Mouse (Mus musculus): ENCODE measurements around the gene AY761184.
"Not testable (repeated sequence)": the region's sequence is repeated elsewhere in the genome, so short reads cannot be mapped to it uniquely, and the experiment has no call there.

Gene AY761184

DNA sequence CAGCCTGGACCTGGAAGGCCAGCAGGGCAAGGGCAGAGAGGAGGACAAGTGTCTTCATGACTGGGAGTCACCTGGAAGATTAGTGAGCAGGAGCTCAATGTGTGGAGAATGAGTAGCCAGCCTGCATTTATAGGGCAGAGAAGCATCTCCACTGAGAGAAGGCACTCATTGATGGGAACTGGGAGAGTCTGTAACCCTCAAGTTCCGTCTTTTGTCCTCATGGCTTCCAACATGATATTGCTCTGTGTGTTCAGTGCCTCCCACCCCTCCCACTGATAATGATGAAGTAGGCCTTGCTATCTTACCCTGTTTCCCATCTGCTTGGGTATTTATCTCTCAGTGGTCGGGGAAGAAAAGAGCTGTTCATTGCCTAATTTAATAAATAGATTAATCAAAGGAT is at the start of gene AY761184:
Gene AY761184, minus strand, starts transcription at position 101 of the 400 bp plus-strand sequence.
- DNase-seq, result not testable (repeated sequence)

DNA sequence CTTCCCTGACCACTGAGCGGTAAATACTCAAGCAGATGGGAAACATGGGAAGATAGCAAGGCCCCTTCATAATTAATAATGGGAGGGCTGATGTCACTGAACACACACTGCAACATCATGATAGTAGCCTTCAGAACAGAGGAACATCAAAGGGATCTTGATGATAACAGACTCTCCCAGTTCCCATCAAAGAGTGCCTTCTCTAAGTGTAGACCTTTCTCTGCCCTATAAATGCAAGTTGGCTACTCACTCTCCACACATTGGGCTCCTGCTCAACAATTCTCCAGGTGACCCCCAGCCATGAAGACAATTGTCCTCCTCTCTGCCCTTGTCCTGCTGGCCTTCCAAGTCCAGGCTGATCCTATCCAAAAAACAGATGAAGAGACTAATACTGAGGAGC is 37.9 kb downstream of the AY761184 start, which contains the start of gene Defa34:
Gene Defa34, plus strand, starts transcription at position 301 of the 400 bp plus-strand sequence.
- DNase-seq, result not testable (repeated sequence)

DNA sequence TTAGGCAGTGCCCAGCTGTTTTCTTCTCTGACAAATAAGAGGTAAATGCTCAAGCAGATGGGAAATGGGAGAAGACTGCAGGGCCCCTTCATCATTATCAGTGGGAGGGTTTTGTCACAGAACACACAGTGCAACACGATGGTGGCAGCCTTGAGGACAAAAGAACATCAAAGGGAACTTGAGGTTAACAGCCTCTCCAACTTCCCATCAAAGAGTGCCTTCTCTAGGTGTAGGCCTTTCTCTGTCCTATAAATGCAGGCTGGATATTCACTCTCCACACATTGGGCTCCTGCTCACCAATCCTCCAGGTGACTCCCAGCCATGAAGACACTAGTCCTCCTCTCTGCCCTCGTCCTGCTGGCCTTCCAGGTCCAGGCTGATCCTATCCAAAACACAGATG is 48.0 kb downstream of the AY761184 start, which contains the start of gene Defa17:
Gene Defa17, plus strand, starts transcription at position 301 of the 400 bp plus-strand sequence.
- DNase-seq, result not testable (repeated sequence)
